Mouse (Mus musculus) limb, embryonic 10.5 days (tissue): ENCODE results near the gene Kcnj5. TPM values are rescaled to one million over a fixed set of nuclear protein-coding genes. Genes with fewer than 3 reads are reported as not detected.

Experiments used
- DNase-seq: peaks from one replicate; pipeline ENCODE4 v3.0.0-alpha.2; 2017; ENCODE audit warnings: low spot score
- H3K27ac ChIP-seq: fragments of 300-500 bp; sonication (generic); 2 replicates; pipeline ENCODE4 v1.5.1; 2016; ENCODE audit warnings: mild to moderate bottlenecking
- H3K27me3 ChIP-seq: fragments of 300-500 bp; sonication (generic); 2 replicates; pipeline ENCODE4 v1.6.1; 2016; ENCODE audit warnings: low read depth, mild to moderate bottlenecking; ENCODE audit not compliant: poor library complexity, severe bottlenecking
- H3K36me3 ChIP-seq: fragments of 300-500 bp; sonication (generic); 2 replicates; pipeline ENCODE4 v1.6.1; 2016; ENCODE audit warnings: mild to moderate bottlenecking, moderate library complexity
- H3K4me1 ChIP-seq: fragments of 300-500 bp; sonication (generic); 2 replicates; pipeline ENCODE4 v1.6.1; 2016
- H3K4me3 ChIP-seq: fragments of 300-500 bp; sonication (generic); 2 replicates; pipeline ENCODE4 v1.5.1; 2016; ENCODE audit warnings: mild to moderate bottlenecking, moderate library complexity
- H3K9me3 ChIP-seq: fragments of 300-500 bp; sonication (generic); replicated peaks from 2 replicates; pipeline ENCODE4 v1.6.1; 2016; ENCODE audit warnings: mild to moderate bottlenecking
- WGBS: fragments of 180-500 bp; shearing (Covaris S2); methylation state at CpG from one replicate; pipeline ENCODE4 v1.1.7; 2016; 5-methylcytosine and 5-hydroxymethylcytosine counted together
- polyA plus RNA-seq: library from polyadenylated mRNA; unstranded; fragments of >200 nt; fragmentation: Nextera tagmentation; extraction: Ambion mirVana; gene quantifications from 2 replicates; pipeline ENCODE4 v1.2.1, GENCODE M21; 2016

Gene Kcnj5
- polyA plus RNA-seq: 0.30 and 0.39 TPM in 2 replicates

DNA sequence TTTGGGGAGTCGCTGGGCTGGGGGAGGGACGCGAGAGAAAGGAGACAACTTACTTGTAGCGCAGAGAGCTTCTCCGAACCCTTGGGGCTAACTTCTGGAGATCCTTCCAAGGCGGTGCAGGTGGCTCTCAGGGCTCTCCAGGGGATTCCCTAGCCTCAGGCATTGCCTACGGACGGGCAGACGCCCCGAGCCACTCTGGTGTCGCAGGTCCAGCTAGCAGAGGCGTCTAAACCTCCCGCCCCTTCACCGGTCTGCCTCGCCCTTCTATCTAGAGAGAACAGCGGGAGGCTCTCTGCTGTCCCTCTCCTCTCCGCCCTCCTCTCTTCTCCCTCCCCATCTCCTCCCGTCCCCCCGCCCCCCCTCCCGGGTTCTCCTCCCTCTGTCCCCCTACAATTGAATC lies at the start of gene Kcnj5:
TSS of gene Kcnj5 (minus strand) at position 300 of the 400 bp plus-strand sequence.
- Histone ChIP-seq H3K4me3 (peak within 1 kb of the TSS; percentile 44), H3K27ac (no peak within 1 kb of the TSS), H3K9me3 (no peaks in the 10 kb centered on the region), H3K36me3 (no peaks in the 10 kb centered on the region), H3K4me1 (peaks cover 42% of the 10 kb centered on the region), H3K27me3 (peaks cover 65% of the 10 kb centered on the region)
- 2% methylated on average over 19 of the region's 20 CpGs for WGBS
- peak; percentile 49 for DNase-seq

DNA sequence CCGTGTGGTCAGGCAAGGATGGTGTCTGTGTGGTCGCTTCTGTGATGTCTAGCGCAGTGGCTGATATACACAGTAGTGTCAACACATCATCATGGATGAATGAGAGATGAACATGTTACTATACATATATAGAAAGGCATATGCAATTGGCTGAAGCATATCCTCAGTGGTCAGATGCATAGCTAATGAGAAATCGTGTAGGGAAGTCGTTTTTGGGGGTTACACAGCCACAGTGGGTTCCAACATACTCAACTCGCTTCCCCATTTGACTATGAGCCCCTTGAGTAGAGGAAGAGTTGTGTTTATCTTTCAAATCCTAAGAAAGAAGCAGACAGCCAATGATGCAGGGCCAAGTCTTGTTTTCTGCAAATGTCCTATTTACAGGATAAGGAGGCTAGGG lies 48.6 kb upstream of the Kcnj5 start:
- Histone ChIP-seq H3K27ac (no peak overlapping the region), H3K4me3 (no peak overlapping the region), H3K4me1 (0 out of 2 replicates have a peak, but pooled peaks cover 4% of the 10 kb centered on the region), H3K36me3 (no peaks in the 10 kb centered on the region), H3K9me3 (no peaks in the 10 kb centered on the region), H3K27me3 (no peaks in the 10 kb centered on the region)
- 88% methylated on average over 6 of the region's 6 CpGs for WGBS
- DNase-seq: no peak

DNA sequence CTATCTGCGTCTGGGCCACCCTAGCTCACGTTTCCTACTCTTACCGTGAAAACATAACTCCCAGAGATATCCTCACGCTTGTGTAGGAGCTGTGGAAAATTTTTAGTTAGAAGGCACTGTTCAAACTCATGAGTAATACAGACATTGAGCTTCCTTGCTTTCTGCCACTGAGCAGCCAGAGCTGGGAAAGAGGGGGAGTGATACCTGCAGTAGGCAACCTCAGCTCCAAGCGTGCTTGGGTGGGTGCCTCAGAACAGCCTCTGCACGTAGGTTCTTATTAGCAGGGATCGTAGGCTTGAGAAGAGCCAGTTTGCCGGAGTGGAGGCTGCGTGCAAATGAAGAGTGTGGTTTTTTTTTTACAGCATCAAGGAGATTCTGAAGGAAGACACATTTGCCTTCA lies 47.6 kb upstream of the Kcnj5 start:
- Histone ChIP-seq H3K27me3 (no peaks in the 10 kb centered on the region), H3K27ac (no peak overlapping the region), H3K9me3 (no peaks in the 10 kb centered on the region), H3K4me1 (0 out of 2 replicates have a peak, but pooled peaks cover 4% of the 10 kb centered on the region), H3K4me3 (no peak overlapping the region), H3K36me3 (no peaks in the 10 kb centered on the region)
- WGBS: 90% methylated on average over 9 of the region's 9 CpGs
- no peak for DNase-seq

DNA sequence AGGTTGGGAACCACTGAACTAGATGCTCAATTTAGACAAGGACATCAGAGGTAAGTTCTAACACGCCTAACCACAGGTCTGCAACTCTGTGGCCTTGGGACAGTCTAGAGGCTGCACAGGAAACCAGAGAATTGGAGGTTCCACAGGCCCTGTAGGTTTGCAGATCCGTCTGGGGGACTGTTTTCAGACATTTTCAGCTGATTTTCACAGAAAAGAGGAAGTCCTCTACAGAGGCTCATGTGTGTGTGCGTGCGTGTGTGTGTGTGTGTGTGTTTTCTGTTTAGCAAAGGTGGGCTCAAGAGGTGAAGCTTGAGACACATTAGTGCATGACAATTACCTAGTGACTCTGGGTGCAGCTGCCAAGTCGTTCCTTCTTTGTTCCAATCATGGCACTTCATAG lies 46.9 kb upstream of the Kcnj5 start:
- 0 out of 2 replicates have a peak, but pooled peaks cover 4% of the 10 kb centered on the region for H3K4me1 ChIP-seq
- H3K4me3 ChIP-seq: no peak overlapping the region
- H3K27ac ChIP-seq: no peak overlapping the region
- DNase-seq: no peak
- H3K9me3 ChIP-seq: no peaks in the 10 kb centered on the region
- no peaks in the 10 kb centered on the region for H3K36me3 ChIP-seq
- no peaks in the 10 kb centered on the region for H3K27me3 ChIP-seq
- WGBS: 85% methylated on average over 5 of the region's 5 CpGs

DNA sequence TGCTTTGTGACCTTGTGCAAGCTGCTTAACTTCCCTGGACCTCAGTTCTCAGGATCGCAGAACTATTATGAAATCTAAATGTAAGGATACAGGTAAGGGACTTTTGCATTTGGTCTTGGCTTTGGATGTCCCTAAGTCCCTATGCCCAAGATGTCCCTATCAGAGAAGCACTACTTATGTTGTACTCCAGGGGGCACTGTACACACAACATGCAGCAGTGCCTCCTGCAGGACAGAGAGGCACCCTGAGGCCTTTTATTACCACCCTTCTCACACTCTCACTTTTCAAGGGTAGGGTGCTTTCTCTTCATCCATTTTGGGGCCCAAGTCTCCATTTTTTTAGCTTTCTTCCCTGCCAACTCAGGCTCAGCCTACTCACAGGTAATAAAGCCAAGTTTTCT lies 44.0 kb upstream of the Kcnj5 start:
- no peaks in the 10 kb centered on the region for H3K27me3 ChIP-seq
- H3K9me3 ChIP-seq: no peaks in the 10 kb centered on the region
- 0 out of 2 replicates have a peak, but pooled peaks cover 4% of the 10 kb centered on the region for H3K4me1 ChIP-seq
- H3K27ac ChIP-seq: no peak overlapping the region
- WGBS: 90% methylated on average over 1 of the region's 1 CpGs
- no peaks in the 10 kb centered on the region for H3K36me3 ChIP-seq
- H3K4me3 ChIP-seq: no peak overlapping the region
- no peak for DNase-seq

DNA sequence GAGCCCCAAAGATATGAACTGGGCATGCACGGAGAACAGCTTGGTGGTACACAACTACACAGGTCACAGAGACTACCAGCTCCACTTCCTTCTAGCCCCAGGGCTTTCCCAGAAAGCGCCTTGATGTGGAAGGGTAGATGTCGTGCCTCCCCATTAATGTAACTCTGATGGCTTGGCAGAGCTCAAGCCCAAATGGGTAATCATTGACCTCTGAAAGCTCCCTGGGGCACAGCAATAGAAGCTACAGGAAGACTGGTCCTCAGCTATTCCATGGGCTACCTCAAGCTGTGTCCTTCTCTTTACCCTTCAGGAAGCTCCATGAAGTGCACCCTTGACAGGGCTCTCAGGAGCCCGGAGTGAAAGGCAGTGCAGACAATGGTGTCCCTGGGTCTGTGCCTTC lies 40.8 kb upstream of the Kcnj5 start:
- H3K36me3 ChIP-seq: no peaks in the 10 kb centered on the region
- no peaks in the 10 kb centered on the region for H3K9me3 ChIP-seq
- H3K4me3 ChIP-seq: no peak overlapping the region
- DNase-seq: no peak
- no peak overlapping the region for H3K27ac ChIP-seq
- no peaks in the 10 kb centered on the region for H3K27me3 ChIP-seq
- 0 out of 2 replicates have a peak, but pooled peaks cover 4% of the 10 kb centered on the region for H3K4me1 ChIP-seq
- 84% methylated on average over 4 of the region's 4 CpGs for WGBS

DNA sequence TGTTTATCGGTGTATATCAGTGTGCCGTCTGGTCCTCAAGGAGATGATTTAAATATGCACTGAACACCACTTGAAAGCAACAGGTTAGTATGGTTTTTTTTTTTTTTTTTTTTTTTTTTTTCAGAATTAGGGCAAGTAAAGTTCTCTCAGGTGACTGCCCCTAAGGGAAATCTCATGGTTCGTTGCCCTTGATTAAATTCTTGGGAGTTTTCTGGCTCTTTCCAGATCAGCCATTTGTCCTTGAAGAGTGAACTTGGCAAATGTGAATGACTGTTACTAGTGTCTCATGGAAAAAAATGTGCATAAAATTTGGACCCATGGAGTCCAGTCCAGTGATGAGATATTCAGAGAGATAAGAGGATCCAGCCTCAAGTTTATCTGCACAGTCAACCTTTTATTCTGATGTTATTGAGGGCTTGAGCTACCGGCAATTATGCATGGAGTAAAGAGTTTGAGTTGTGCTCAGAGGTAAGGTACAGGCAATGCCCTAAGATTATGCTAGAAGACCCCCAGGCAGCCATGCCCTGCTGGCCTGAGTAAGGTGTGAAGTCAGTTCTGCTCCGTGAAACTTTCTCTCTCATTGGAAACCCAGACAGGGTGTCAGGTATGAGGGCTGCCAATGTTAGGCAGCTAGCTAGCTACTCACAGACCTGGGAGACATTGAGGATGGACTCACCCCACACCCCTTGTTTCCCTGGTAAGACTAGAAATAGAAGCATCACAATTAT lies 32.9 kb upstream of the Kcnj5 start:
- Histone ChIP-seq H3K27me3 (no peaks in the 10 kb centered on the region), H3K36me3 (no peaks in the 10 kb centered on the region), H3K27ac (no peak overlapping the region), H3K4me3 (no peak overlapping the region), H3K4me1 (no peaks in the 10 kb centered on the region), H3K9me3 (no peaks in the 10 kb centered on the region)
- 81% methylated on average over 5 of the region's 5 CpGs for WGBS
- DNase-seq: no peak

DNA sequence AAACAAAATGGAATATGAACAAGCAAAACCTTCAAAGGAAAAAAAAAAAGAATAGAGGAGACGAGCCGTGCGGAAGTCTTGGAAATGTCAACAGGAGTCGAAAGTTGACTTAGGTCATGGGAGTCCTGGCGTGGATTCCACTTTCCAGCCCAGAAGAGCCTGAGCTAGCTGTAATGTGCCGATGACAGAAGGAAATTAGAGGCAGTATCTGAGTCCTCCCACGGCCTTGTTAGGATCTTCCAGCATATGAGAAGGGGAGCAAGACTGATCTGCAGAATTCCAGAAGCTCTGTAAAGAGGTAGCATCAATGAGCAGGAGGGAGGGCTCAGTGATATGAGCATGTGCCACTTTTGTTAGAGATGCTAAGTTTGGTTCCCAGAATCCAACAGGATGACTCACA lies 31.9 kb upstream of the Kcnj5 start:
- WGBS: 89% methylated on average over 7 of the region's 7 CpGs
- no peaks in the 10 kb centered on the region for H3K4me1 ChIP-seq
- H3K9me3 ChIP-seq: no peaks in the 10 kb centered on the region
- no peak overlapping the region for H3K27ac ChIP-seq
- no peak overlapping the region for H3K4me3 ChIP-seq
- no peaks in the 10 kb centered on the region for H3K27me3 ChIP-seq
- no peaks in the 10 kb centered on the region for H3K36me3 ChIP-seq
- DNase-seq: no peak

DNA sequence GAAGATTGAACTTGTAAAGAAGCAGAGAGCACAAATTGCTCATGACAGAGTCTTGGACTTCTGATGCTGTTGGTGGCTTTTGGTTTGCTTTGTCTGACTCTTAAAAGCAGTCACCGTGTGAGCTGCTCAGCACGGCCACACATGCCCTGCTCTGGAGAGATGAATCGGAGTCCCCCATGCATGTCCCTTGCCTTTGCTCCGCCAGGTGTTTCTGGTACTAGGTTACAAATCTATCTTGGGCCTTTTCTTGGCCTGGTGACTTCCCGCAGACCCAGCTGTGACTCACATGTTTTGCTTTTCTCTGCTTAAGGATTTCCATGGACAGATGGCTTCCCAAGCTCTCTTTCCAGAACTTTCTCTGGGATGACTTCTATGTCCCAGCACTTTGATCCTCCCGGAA lies 29.5 kb upstream of the Kcnj5 start:
- no peaks in the 10 kb centered on the region for H3K36me3 ChIP-seq
- DNase-seq: no peak
- WGBS: 96% methylated on average over 6 of the region's 6 CpGs
- no peaks in the 10 kb centered on the region for H3K9me3 ChIP-seq
- no peak overlapping the region for H3K27ac ChIP-seq
- H3K4me1 ChIP-seq: no peaks in the 10 kb centered on the region
- no peak overlapping the region for H3K4me3 ChIP-seq
- no peaks in the 10 kb centered on the region for H3K27me3 ChIP-seq

DNA sequence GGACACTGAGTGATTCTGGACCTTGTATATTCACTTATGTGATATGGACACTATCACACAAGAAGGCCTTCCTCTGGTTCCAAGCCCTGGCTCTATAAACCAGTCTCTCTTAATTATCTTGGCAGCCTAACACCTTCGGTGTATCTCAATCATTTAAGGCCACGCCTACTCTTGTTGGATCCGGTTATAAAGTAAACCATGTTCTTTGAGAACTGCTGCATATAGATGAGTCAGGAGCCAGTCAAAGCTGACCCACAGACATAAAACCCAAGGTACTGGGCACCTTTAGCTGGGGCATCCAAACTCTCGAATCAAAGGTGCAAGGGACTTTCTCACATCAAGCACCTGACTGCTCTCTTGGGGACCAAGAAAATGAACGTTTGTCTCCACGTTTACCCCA lies 28.1 kb upstream of the Kcnj5 start, which contains the start of gene Kcnj1:
TSS of gene Kcnj1 (plus strand) at position 292 of the 400 bp plus-strand sequence.
- H3K27me3 ChIP-seq: no peaks in the 10 kb centered on the region
- no peaks in the 10 kb centered on the region for H3K36me3 ChIP-seq
- no peak within 1 kb of the TSS for H3K4me3 ChIP-seq
- WGBS: 86% methylated on average over 6 of the region's 6 CpGs
- H3K27ac ChIP-seq: no peak within 1 kb of the TSS
- no peak for DNase-seq
- no peaks in the 10 kb centered on the region for H3K9me3 ChIP-seq
- H3K4me1 ChIP-seq: no peaks in the 10 kb centered on the region

DNA sequence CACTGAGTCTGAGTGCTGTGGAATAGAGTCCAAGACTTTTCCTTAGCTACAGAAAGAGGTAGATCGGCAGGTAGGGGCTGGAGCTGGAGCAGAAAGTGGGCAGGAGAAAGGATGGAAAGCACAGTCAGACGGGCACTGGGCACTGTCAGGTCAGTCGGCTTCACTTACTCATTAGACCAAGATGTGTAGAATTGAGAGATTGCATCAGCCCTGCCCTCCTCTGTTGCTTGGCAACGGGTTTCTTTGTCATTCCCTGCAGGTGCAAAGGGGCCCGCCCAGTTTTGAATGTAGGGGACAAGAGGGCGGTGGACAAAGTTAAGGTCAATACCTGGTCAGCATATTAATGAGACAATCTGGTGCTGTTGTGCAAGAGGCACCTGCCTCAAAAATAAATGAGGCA lies 25.2 kb upstream of the Kcnj5 start:
- no peak overlapping the region for H3K27ac ChIP-seq
- H3K4me3 ChIP-seq: no peak overlapping the region
- DNase-seq: no peak
- no peaks in the 10 kb centered on the region for H3K27me3 ChIP-seq
- no peaks in the 10 kb centered on the region for H3K9me3 ChIP-seq
- no peaks in the 10 kb centered on the region for H3K4me1 ChIP-seq
- WGBS: 65% methylated on average over 6 of the region's 6 CpGs
- H3K36me3 ChIP-seq: no peaks in the 10 kb centered on the region

DNA sequence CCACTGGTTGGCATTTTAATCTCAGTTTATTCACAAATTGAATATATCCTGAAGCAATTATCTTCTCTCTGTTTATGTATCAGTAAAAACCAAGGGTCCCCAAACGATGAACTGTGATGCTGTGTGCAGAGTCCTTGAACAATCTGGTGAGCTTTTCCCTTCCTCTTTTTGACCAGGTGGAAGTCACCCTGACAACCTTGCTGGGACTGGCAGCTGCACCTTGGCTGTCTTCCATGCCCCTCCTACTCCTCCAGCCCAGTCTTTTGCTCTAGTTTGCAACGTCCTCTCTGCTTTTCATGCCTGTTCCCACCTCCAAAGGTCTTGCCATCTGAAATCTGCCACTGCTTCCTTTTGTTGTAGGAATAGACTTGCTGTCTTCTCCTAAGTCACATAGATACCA lies 24.7 kb upstream of the Kcnj5 start:
- no peak overlapping the region for H3K4me3 ChIP-seq
- H3K36me3 ChIP-seq: no peaks in the 10 kb centered on the region
- H3K27ac ChIP-seq: no peak overlapping the region
- no peaks in the 10 kb centered on the region for H3K4me1 ChIP-seq
- no peaks in the 10 kb centered on the region for H3K27me3 ChIP-seq
- 59% methylated on average over 2 of the region's 2 CpGs for WGBS
- DNase-seq: no peak
- no peaks in the 10 kb centered on the region for H3K9me3 ChIP-seq

DNA sequence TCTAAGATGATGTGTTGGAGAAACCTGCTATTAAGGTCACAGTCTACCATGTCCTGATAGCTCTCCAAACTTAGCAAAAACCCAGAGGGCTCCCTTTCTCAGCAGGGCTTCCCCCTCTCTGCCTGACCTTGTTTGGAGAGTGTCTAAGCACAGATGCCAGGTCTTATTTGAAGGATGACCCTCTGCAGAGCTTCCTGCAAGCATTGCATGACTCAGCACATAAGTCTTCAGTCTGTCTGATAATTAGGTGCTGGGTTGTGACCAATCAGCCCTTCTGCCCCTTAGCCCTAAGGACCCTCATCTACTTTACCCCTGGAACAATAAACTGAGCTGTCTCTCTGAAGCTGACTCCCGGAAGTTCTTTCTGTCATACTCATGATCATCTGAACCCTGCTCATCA lies 16.6 kb upstream of the Kcnj5 start:
- Histone ChIP-seq H3K4me1 (no peaks in the 10 kb centered on the region), H3K27me3 (no peaks in the 10 kb centered on the region), H3K4me3 (no peak overlapping the region), H3K9me3 (no peaks in the 10 kb centered on the region), H3K27ac (no peak overlapping the region), H3K36me3 (no peaks in the 10 kb centered on the region)
- DNase-seq: no peak
- 71% methylated on average over 1 of the region's 1 CpGs for WGBS

DNA sequence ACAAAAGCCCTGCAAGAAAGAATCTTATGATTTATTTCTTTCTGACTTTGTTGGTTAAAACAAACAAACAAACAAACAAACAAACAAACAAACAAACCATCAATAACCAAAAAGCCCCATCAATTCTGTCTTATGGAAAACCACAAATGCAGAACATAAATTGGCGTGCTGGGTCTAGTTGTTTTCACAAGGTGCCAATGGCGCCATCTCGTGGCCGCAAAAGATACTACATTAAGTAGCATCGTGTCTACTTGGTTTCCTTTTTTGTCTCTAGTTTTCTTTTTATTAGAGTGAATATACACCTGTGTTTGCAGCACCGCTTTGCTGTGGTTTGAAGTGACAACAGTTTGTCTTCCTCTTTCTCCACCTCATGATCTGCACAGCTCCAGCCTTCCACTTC lies 6.2 kb upstream of the Kcnj5 start:
- DNase-seq: peak; percentile 74
- Histone ChIP-seq H3K36me3 (no peaks in the 10 kb centered on the region), H3K4me3 (no peak overlapping the region), H3K9me3 (no peaks in the 10 kb centered on the region), H3K4me1 (peaks cover 36% of the 10 kb centered on the region), H3K27me3 (peaks cover 18% of the 10 kb centered on the region), H3K27ac (no peak overlapping the region)
- 7% methylated on average over 6 of the region's 6 CpGs for WGBS
